Mouse (Mus musculus): ENCODE measurements around the gene Mthfr. TPM values are rescaled to one million over a fixed set of nuclear protein-coding genes. Genes with fewer than 3 reads are reported as not detected.

The Mthfr gene
- polyA plus RNA-seq, 1 experiment from 2014 or later, result 25.8 TPM

- DNase-seq (ENCODE audit: low spot score), result no peak
- Histone ChIP-seq H3K9me3 (replicated peaks) (no peaks in the 10 kb centered on the region), H3K27me3 (ENCODE audit: low read depth, poor library complexity, severe bottlenecking) (no peaks in the 10 kb centered on the region), H3K36me3 (peaks cover 28% of the 10 kb centered on the region), H3K27ac (no peak overlapping the region), H3K4me3 (no peak overlapping the region), H3K4me1 (peaks cover 29% of the 10 kb centered on the region)
- 90% methylated on average over 8 of the region's 8 CpGs for WGBS
These were observed 41.2 kb downstream of the Mthfr start for GRCm38 (mm10) chr4:148079944-148080596.

- Histone ChIP-seq H3K9me3 (replicated peaks) (no peaks in the 10 kb centered on the region), H3K4me1 (peaks cover 30% of the 10 kb centered on the region), H3K27me3 (ENCODE audit: low read depth, poor library complexity, severe bottlenecking) (no peaks in the 10 kb centered on the region), H3K36me3 (peaks cover 28% of the 10 kb centered on the region), H3K27ac (no peak overlapping the region), H3K4me3 (no peak overlapping the region)
- WGBS, result 94% methylated on average over 1 of the region's 1 CpGs
- no peak for DNase-seq (ENCODE audit: low spot score)
These were observed 41.7 kb downstream of the Mthfr start for GRCm38 (mm10) chr4:148080597-148080973.

- no peak for DNase-seq (ENCODE audit: low spot score)
- Histone ChIP-seq H3K4me3 (no peak overlapping the region), H3K36me3 (peaks cover 28% of the 10 kb centered on the region), H3K4me1 (peaks cover 35% of the 10 kb centered on the region), H3K9me3 (replicated peaks) (no peaks in the 10 kb centered on the region), H3K27me3 (ENCODE audit: low read depth, poor library complexity, severe bottlenecking) (no peaks in the 10 kb centered on the region), H3K27ac (no peak overlapping the region)
- 94% methylated on average over 10 of the region's 10 CpGs for WGBS
These were observed 42.3 kb downstream of the Mthfr start for GRCm38 (mm10) chr4:148081201-148081600.

GRCm38 (mm10) chr4:148082257-148083044 lies 43.6 kb downstream of the Mthfr start:
- peak; percentile 78 for DNase-seq (ENCODE audit: low spot score)
- H3K4me1 ChIP-seq, result peaks cover 48% of the 10 kb centered on the region
- 48% methylated on average over 12 of the region's 12 CpGs for WGBS

GRCm38 (mm10) chr4:148083176-148083899 lies 44.5 kb downstream of the Mthfr start:
- H3K27ac ChIP-seq, result peak overlapping the region; percentile 44; the same call in 1 of the 2 replicates
- WGBS, result 53% methylated on average over 21 of the region's 21 CpGs

More at GRCm38 (mm10) chr4:148082257-148083044, 43.6 kb downstream of the Mthfr start:
- no peak overlapping the region for H3K4me3 ChIP-seq
- no peaks in the 10 kb centered on the region for H3K27me3 ChIP-seq (ENCODE audit: low read depth, poor library complexity, severe bottlenecking)
- no peak overlapping the region for H3K27ac ChIP-seq
- H3K36me3 ChIP-seq, result peaks cover 28% of the 10 kb centered on the region
- H3K9me3 ChIP-seq (replicated peaks), result no peaks in the 10 kb centered on the region

GRCm38 (mm10) chr4:148084261-148084714 lies 45.4 kb downstream of the Mthfr start:
- peak; percentile 54 for DNase-seq (ENCODE audit: low spot score)
- peaks cover 60% of the 10 kb centered on the region for H3K4me1 ChIP-seq
- no peaks in the 10 kb centered on the region for H3K9me3 ChIP-seq (replicated peaks)
- peaks cover 28% of the 10 kb centered on the region for H3K36me3 ChIP-seq
- no peak overlapping the region for H3K4me3 ChIP-seq
- no peaks in the 10 kb centered on the region for H3K27me3 ChIP-seq (ENCODE audit: low read depth, poor library complexity, severe bottlenecking)
- peak overlapping the region; percentile 44 for H3K27ac ChIP-seq
- 8% methylated on average over 7 of the region's 8 CpGs for WGBS

More at GRCm38 (mm10) chr4:148083176-148083899, 44.5 kb downstream of the Mthfr start:
- H3K4me1 ChIP-seq, result peaks cover 56% of the 10 kb centered on the region
- no peaks in the 10 kb centered on the region for H3K9me3 ChIP-seq (replicated peaks)
- H3K36me3 ChIP-seq, result peaks cover 28% of the 10 kb centered on the region
- H3K27me3 ChIP-seq (ENCODE audit: low read depth, poor library complexity, severe bottlenecking), result no peaks in the 10 kb centered on the region
- H3K4me3 ChIP-seq, result peak overlapping the region; percentile 8; the same call in 1 of the 2 replicates
- DNase-seq (ENCODE audit: low spot score), result no peak

- Histone ChIP-seq H3K9me3 (replicated peaks) (no peaks in the 10 kb centered on the region), H3K36me3 (peaks cover 20% of the 10 kb centered on the region), H3K4me3 (0 out of 2 replicates have a peak overlapping the region, but pooled peaks have one; percentile 4), H3K4me1 (peaks cover 62% of the 10 kb centered on the region), H3K27ac (no peak overlapping the region), H3K27me3 (ENCODE audit: low read depth, poor library complexity, severe bottlenecking) (no peaks in the 10 kb centered on the region)
- no peak for DNase-seq (ENCODE audit: low spot score)
- 48% methylated on average over 10 of the region's 10 CpGs for WGBS
These were observed 46.4 kb downstream of the Mthfr start for GRCm38 (mm10) chr4:148085131-148085906.

GRCm38 (mm10) chr4:148085907-148086305 lies 47.0 kb downstream of the Mthfr start:
- H3K9me3 ChIP-seq (replicated peaks), result no peaks in the 10 kb centered on the region
- 71% methylated on average over 3 of the region's 3 CpGs for WGBS
- peaks cover 62% of the 10 kb centered on the region for H3K4me1 ChIP-seq
- H3K36me3 ChIP-seq, result peaks cover 14% of the 10 kb centered on the region
- H3K27ac ChIP-seq, result no peak overlapping the region
- H3K27me3 ChIP-seq (ENCODE audit: low read depth, poor library complexity, severe bottlenecking), result no peaks in the 10 kb centered on the region
- DNase-seq (ENCODE audit: low spot score), result no peak
- 0 out of 2 replicates have a peak overlapping the region, but pooled peaks have one; percentile 4 for H3K4me3 ChIP-seq

GRCm38 (mm10) chr4:148087091-148087906 lies 48.4 kb downstream of the Mthfr start:
- Histone ChIP-seq H3K4me1 (peaks cover 62% of the 10 kb centered on the region), H3K27ac (peak overlapping the region; percentile 90)
- DNase-seq (ENCODE audit: low spot score), result no peak

GRCm38 (mm10) chr4:148087907-148088527 lies 49.1 kb downstream of the Mthfr start, which contains the start of gene Agtrap:
Agtrap (minus strand) TSS chr4:148088031.
- H3K4me1 ChIP-seq, result peaks cover 56% of the 10 kb centered on the region

More at GRCm38 (mm10) chr4:148087091-148087906, 48.4 kb downstream of the Mthfr start:
- Histone ChIP-seq H3K36me3 (no peaks in the 10 kb centered on the region), H3K4me3 (peak overlapping the region; percentile 88), H3K27me3 (ENCODE audit: low read depth, poor library complexity, severe bottlenecking) (no peaks in the 10 kb centered on the region), H3K9me3 (replicated peaks) (no peaks in the 10 kb centered on the region)
- 3% methylated on average over 29 of the region's 30 CpGs for WGBS

GRCm38 (mm10) chr4:148089166-148089565 lies 50.3 kb downstream of the Mthfr start:
- Histone ChIP-seq H3K27ac (no peak overlapping the region), H3K36me3 (no peaks in the 10 kb centered on the region), H3K27me3 (ENCODE audit: low read depth, poor library complexity, severe bottlenecking) (no peaks in the 10 kb centered on the region), H3K4me3 (no peak overlapping the region), H3K4me1 (peaks cover 44% of the 10 kb centered on the region), H3K9me3 (replicated peaks) (no peaks in the 10 kb centered on the region)
- no peak for DNase-seq (ENCODE audit: low spot score)
- WGBS, result 58% methylated on average over 4 of the region's 4 CpGs

More at GRCm38 (mm10) chr4:148087907-148088527, 49.1 kb downstream of the Mthfr start, which contains the start of gene Agtrap:
- 6% methylated on average over 34 of the region's 34 CpGs for WGBS
- H3K36me3 ChIP-seq, result no peaks in the 10 kb centered on the region
- peak within 1 kb of the TSS; percentile 90 for H3K27ac ChIP-seq
- DNase-seq (ENCODE audit: low spot score), result peak; percentile 97
- H3K4me3 ChIP-seq, result peak within 1 kb of the TSS; percentile 88
- H3K27me3 ChIP-seq (ENCODE audit: low read depth, poor library complexity, severe bottlenecking), result no peaks in the 10 kb centered on the region
- H3K9me3 ChIP-seq (replicated peaks), result no peaks in the 10 kb centered on the region

Measured in limb, embryonic 10.5 days (tissue).